Mouse (Mus musculus): ENCODE measurements at regions not wholly inside any gene's neighbourhood (a gene's known extent, or its start where the extent isn't known, plus 50 kb on each side); places are given as distances from the start of the nearest gene placed in this dataset.

DNA sequence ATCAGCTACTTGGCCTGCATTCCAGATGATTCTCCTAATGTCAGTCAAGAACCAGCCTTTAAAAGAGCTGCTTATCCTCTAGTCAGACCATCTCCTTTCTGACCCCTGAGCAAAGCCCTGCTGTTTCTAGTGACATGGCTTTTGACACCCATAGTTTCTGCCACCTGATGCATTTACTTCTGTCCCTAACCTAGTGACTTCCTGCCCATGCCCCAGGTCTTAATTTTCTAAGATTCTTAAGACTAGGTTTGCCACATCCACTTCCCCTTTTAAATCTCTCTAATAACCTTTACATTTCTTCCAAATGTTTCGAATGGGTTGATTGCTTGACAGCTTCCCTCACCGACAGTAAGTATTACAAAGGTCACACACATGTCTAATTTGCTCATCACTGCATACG is 321.1 kb upstream of the Trib2 start:
- Histone ChIP-seq H3K4me1 (ENCODE audit: control insufficient read depth, insufficient read depth, low read length) (no peaks in the 10 kb centered on the region), H3K27ac (ENCODE audit: insufficient read depth, low read depth, low read length) (no peak overlapping the region), H3K4me3 (ENCODE audit: insufficient read depth, low read length) (no peak overlapping the region)
- no peak for TF ChIP-seq CTCF (IDR thresholded peaks at IDR 0.05; ENCODE audit: low read depth, low read length)
- no peak for TF ChIP-seq POLR2A (IDR thresholded peaks at IDR 0.05; ENCODE audit: borderline replicate concordance, low read depth, low read length)

DNA sequence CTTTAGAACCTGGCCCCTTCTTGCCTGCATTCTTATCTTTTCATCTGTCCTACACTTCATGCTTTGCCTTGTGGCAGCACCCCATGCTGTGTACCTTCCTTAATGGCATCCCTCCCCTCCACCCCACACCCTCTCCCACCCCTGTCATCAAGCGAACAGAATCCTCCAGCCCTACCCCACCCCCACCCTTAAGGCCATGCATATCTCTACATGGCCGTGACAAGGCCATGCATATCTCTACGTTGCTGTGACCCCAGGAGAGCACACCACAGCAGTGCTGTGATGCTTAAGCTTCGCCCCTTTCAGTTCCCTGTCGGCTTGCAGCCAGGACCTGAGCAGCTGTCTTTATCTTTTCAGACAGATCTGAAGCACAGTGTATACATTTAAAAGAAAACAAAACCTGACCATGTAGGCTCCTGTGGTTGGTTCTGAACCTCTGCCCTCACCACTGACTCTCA is 319.5 kb upstream of the Trib2 start:
- Histone ChIP-seq H3K4me3 (ENCODE audit: insufficient read depth, low read length) (no peak overlapping the region), H3K27ac (ENCODE audit: insufficient read depth, low read depth, low read length) (no peak overlapping the region), H3K4me1 (ENCODE audit: control insufficient read depth, insufficient read depth, low read length) (no peaks in the 10 kb centered on the region)
- TF ChIP-seq CTCF (IDR thresholded peaks at IDR 0.05; ENCODE audit: low read depth, low read length) (no peak), POLR2A (IDR thresholded peaks at IDR 0.05; ENCODE audit: borderline replicate concordance, low read depth, low read length) (no peak)

DNA sequence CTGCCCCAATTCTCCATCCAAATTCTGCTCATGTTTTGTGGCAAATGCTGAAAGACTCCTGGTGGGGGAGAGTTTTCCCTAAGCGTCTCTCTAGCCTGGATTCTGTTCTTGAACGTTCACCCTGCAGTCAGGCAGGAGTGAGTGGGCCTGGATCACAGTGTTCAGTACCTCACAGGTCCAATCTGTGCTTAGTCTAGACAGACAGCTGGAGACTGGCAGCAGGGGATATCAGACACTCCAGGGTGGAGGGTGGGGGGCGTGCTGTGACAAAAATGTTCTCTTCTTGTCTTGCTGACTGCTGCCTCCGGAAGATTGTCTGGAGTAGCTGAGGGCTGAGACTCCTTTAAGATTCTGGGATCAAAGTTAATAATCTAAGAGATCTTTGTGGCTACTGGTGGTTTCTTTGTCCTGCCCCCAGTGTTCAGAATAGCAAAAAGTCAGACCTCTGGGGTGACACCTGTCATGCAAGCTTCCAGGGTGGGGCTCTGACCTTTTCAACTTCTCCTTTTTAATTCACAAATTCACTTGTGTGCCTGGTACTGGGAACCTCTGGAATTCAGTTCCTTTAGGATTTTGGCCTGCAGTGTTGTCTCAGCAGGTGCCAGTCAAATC is 319.0 kb upstream of the Trib2 start:
- H3K4me1 ChIP-seq (ENCODE audit: control insufficient read depth, insufficient read depth, low read length): no peaks in the 10 kb centered on the region
- H3K27ac ChIP-seq (ENCODE audit: insufficient read depth, low read depth, low read length): no peak overlapping the region
- no peak overlapping the region for H3K4me3 ChIP-seq (ENCODE audit: insufficient read depth, low read length)
- TF ChIP-seq CTCF (IDR thresholded peaks at IDR 0.05; ENCODE audit: low read depth, low read length): no peak
- TF ChIP-seq POLR2A (IDR thresholded peaks at IDR 0.05; ENCODE audit: borderline replicate concordance, low read depth, low read length): no peak

DNA sequence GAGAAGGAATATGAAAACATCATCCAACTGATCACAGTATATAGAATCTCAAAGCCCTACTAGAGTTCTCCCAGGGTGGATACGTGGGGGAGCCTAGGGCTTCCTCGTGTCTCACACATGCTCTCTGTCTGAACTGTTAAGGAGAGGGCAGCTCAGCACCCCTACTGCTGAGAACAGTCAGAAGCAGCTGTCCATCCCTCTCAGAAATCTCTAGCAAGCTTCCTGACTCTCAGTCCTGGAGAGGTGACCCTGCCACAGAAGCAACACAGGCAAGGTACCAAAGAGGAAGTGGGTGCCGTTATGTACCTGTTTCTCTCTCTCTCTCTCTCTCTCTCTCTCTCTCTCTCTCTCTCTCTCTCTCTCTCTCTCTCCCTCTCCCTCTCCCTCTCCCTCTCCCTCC is 317.7 kb upstream of the Trib2 start:
- TF ChIP-seq CTCF (IDR thresholded peaks at IDR 0.05; ENCODE audit: low read depth, low read length) (no peak), POLR2A (IDR thresholded peaks at IDR 0.05; ENCODE audit: borderline replicate concordance, low read depth, low read length) (no peak)
- Histone ChIP-seq H3K27ac (ENCODE audit: insufficient read depth, low read depth, low read length) (no peak overlapping the region), H3K4me1 (ENCODE audit: control insufficient read depth, insufficient read depth, low read length) (no peaks in the 10 kb centered on the region), H3K4me3 (ENCODE audit: insufficient read depth, low read length) (no peak overlapping the region)

DNA sequence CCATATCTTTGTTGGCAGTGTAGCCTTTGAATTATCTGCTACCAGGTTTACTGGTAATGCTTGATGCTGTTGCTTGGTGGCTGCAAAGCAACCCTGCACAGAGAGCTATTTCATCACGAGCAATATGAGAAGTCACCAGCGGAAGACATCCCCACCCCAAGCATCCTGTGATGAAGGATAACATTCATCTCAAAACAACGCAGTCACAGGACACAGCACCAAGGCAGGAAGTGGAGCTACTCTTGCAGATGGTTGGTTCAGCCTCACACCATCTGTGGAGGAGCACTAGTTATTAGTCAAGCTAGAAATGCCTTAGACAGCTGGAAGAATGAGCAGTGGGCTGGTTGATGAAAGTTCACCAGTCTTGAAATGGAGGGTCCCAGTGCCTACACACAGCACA is 316.5 kb upstream of the Trib2 start:
- H3K27ac ChIP-seq (ENCODE audit: insufficient read depth, low read depth, low read length): no peak overlapping the region
- H3K4me3 ChIP-seq (ENCODE audit: insufficient read depth, low read length): no peak overlapping the region
- H3K4me1 ChIP-seq (ENCODE audit: control insufficient read depth, insufficient read depth, low read length): no peaks in the 10 kb centered on the region
- TF ChIP-seq CTCF (IDR thresholded peaks at IDR 0.05; ENCODE audit: low read depth, low read length) (no peak), POLR2A (IDR thresholded peaks at IDR 0.05; ENCODE audit: borderline replicate concordance, low read depth, low read length) (no peak)

DNA sequence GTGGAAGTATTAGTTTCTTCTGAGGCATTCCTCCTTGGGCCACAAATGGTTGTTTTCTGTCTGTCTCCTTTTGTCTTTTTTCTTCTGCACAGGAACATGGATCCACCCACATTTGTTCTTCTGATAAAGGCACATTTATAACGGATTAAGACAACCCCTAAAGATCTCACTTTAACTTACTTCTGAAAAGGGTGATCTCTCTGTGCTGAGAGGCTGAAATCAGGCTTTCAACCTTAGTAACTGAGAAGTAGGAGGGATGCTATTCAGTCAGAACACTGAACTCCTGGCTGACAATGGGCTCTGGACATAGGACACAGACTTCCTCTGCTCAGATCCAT is 315.0 kb upstream of the Trib2 start:
- Histone ChIP-seq H3K27ac (ENCODE audit: insufficient read depth, low read depth, low read length) (no peak overlapping the region), H3K4me1 (ENCODE audit: control insufficient read depth, insufficient read depth, low read length) (no peaks in the 10 kb centered on the region), H3K4me3 (ENCODE audit: insufficient read depth, low read length) (no peak overlapping the region)
- TF ChIP-seq POLR2A (IDR thresholded peaks at IDR 0.05; ENCODE audit: borderline replicate concordance, low read depth, low read length) (no peak), CTCF (IDR thresholded peaks at IDR 0.05; ENCODE audit: low read depth, low read length) (no peak)

DNA sequence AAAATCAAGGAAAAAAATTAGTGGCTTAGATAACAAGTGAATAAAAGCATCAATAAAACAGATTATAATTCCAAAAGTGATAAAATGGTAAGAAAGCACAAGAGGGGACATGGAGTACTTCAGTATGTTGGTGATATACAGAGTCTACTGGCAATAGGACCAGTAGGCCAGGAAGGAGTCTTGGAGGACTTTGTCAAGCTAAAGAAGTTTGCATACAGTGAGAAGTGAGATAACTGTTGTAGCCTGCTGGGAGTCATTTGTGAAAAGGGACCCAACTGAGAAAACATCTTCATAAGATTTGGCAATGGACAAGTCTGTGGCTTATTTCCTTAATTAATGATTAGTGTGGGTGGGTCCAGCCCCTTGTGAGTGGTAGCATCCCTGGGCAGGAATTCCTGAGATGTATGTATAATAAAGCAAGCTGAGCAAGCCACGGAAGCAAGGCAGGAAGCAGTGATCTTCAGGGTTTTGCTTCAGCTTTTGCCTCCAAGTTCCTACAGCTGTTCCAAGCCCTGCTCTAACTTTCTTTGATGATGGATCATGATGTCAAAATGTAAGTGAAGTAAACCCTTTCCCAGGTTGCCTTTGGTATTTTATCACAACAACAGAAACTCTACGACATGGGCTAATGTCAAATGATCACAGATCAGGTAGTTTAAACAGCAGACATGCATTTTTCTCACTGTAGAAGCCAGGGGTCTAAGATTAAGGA is 314.5 kb upstream of the Trib2 start:
- H3K27ac ChIP-seq (ENCODE audit: insufficient read depth, low read depth, low read length): no peak overlapping the region
- no peak for TF ChIP-seq CTCF (IDR thresholded peaks at IDR 0.05; ENCODE audit: low read depth, low read length)
- no peak for TF ChIP-seq POLR2A (IDR thresholded peaks at IDR 0.05; ENCODE audit: borderline replicate concordance, low read depth, low read length)

DNA sequence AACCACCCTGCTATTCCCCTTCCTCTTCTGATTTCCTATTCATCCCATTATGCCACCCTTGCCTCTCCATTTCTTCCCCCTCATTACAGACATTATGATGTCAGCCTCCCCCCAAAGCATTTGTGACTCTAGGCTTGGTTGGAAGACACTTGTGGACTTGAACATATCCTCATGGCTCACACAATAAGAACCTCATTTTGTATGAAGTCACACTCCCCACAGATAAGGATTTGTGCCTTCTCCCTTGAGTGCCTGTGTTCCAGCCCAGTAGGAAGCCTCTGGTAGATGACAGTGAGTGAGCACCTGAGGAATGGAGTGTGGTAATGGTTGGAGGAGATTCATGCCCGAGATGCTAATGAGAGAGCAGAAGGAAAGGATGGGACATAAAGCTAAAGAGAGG is 313.9 kb upstream of the Trib2 start:
- TF ChIP-seq CTCF (IDR thresholded peaks at IDR 0.05; ENCODE audit: low read depth, low read length) (no peak), POLR2A (IDR thresholded peaks at IDR 0.05; ENCODE audit: borderline replicate concordance, low read depth, low read length) (no peak)
- Histone ChIP-seq H3K4me3 (ENCODE audit: insufficient read depth, low read length) (no peak overlapping the region), H3K4me1 (ENCODE audit: control insufficient read depth, insufficient read depth, low read length) (no peaks in the 10 kb centered on the region), H3K27ac (ENCODE audit: insufficient read depth, low read depth, low read length) (no peak overlapping the region)

More for the DNA sequence above, 314.5 kb upstream of the Trib2 start:
- Histone ChIP-seq H3K4me1 (ENCODE audit: control insufficient read depth, insufficient read depth, low read length) (no peaks in the 10 kb centered on the region), H3K4me3 (ENCODE audit: insufficient read depth, low read length) (no peak overlapping the region)

DNA sequence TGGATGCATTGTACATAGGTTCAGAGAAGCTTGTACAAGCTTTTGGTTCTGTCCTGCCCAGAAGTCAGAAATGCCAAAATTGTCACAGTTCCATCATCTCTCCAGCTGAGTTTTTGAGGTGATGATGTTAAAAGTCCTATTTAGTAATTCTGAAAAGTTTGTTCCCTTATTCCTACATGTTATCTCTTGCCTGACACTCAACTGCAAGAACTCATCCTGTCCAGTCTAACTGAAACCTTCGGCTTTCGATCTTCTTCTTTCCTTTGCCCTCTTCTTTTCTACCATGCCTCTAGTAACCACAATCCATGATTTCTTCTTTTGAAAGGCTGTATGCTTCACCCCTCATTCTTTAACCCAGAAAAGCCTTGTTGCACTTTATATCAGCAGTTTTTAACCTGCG is 313.2 kb upstream of the Trib2 start:
- Histone ChIP-seq H3K4me1 (ENCODE audit: control insufficient read depth, insufficient read depth, low read length) (no peaks in the 10 kb centered on the region), H3K27ac (ENCODE audit: insufficient read depth, low read depth, low read length) (no peak overlapping the region), H3K4me3 (ENCODE audit: insufficient read depth, low read length) (no peak overlapping the region)
- TF ChIP-seq CTCF (IDR thresholded peaks at IDR 0.05; ENCODE audit: low read depth, low read length): no peak
- no peak for TF ChIP-seq POLR2A (IDR thresholded peaks at IDR 0.05; ENCODE audit: borderline replicate concordance, low read depth, low read length)

DNA sequence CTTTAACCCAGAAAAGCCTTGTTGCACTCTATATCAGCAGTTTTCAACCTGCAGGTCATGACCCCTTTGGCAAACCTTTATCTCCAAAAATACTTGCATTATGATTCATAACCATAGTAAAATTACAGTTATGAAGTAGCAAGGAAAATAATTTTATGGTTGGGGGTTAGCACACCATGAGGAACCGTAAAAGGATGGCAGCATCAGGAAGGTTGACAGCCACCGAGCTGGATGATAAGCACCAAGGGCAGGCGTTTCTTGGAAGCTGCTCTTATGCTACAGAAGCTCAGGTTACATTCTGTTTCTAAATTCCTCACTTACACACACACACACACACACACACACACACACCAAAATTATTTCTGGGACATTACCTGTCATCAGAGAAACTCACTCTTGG is 312.5 kb upstream of the Trib2 start:
- Histone ChIP-seq H3K4me3 (ENCODE audit: insufficient read depth, low read length) (no peak overlapping the region), H3K4me1 (ENCODE audit: control insufficient read depth, insufficient read depth, low read length) (no peaks in the 10 kb centered on the region), H3K27ac (ENCODE audit: insufficient read depth, low read depth, low read length) (no peak overlapping the region)
- no peak for TF ChIP-seq POLR2A (IDR thresholded peaks at IDR 0.05; ENCODE audit: borderline replicate concordance, low read depth, low read length)
- no peak for TF ChIP-seq CTCF (IDR thresholded peaks at IDR 0.05; ENCODE audit: low read depth, low read length)
